Mouse (Mus musculus) liver, postnatal 0 days (tissue): ENCODE data around the gene Trim17. TPM values are rescaled to one million over a fixed set of nuclear protein-coding genes. Genes with fewer than 3 reads are reported as not detected.

ENCODE experiments used
- ATAC-seq: fragments of 200-750 bp; cut with Nextera tagmentation; 2 replicates; pipeline ENCODE4 v1.8.0; 2017; ENCODE audit warnings: mild to moderate bottlenecking, moderate library complexity
- DNase-seq: peaks from one replicate; pipeline ENCODE4 v3.0.0-alpha.2; 2016
- H3K27ac ChIP-seq: fragments of 300-500 bp; sonication (generic); 2 replicates; pipeline ENCODE4 v1.5.1; 2014; ENCODE audit warnings: antibody characterized with exemption, moderate library complexity, mild to moderate bottlenecking, low read depth
- H3K27me3 ChIP-seq: fragments of 300-500 bp; sonication (generic); 2 replicates; pipeline ENCODE4 v1.6.1; 2014; ENCODE audit warnings: low read length, control low read depth, mixed read lengths; ENCODE audit not compliant: insufficient read depth
- H3K36me3 ChIP-seq: fragments of 300-500 bp; sonication (generic); replicated peaks from 2 replicates; pipeline ENCODE4 v1.6.1; 2014; ENCODE audit warnings: mild to moderate bottlenecking, control low read depth, low read length, moderate library complexity, mixed read lengths; ENCODE audit not compliant: insufficient read depth
- H3K4me1 ChIP-seq: fragments of 300-500 bp; sonication (generic); 2 replicates; pipeline ENCODE4 v1.6.1; 2014; ENCODE audit warnings: antibody characterized with exemption, mild to moderate bottlenecking, control low read depth; ENCODE audit not compliant: insufficient read depth
- H3K4me2 ChIP-seq: fragments of 300-500 bp; sonication (generic); 2 replicates; pipeline ENCODE4 v1.6.1; 2014; ENCODE audit warnings: low read depth, mild to moderate bottlenecking, low read length, moderate library complexity, mixed read lengths
- H3K4me3 ChIP-seq: fragments of 300-500 bp; sonication (generic); 2 replicates; pipeline ENCODE4 v1.5.1; 2014; ENCODE audit warnings: low read depth, low read length
- H3K9ac ChIP-seq: fragments of 300-500 bp; sonication (generic); replicated peaks from 2 replicates; pipeline ENCODE4 v1.6.1; 2014; ENCODE audit warnings: mild to moderate bottlenecking, moderate library complexity
- H3K9me3 ChIP-seq: fragments of 300-500 bp; sonication (generic); 2 replicates; pipeline ENCODE4 v1.6.1; 2016; ENCODE audit warnings: mild to moderate bottlenecking, control low read depth, low read length, mixed read lengths
- CTCF ChIP-seq: sonication (generic); IDR thresholded peaks from 2 replicates; pipeline ENCODE4 v1.5.1; 2016; ENCODE audit warnings: antibody characterized with exemption, low read depth
- EP300 ChIP-seq: IDR thresholded peaks from 2 replicates; pipeline ENCODE4 v1.6.1; 2016; ENCODE audit warnings: antibody characterized with exemption, low read depth, mild to moderate bottlenecking
- WGBS: fragments of 180-500 bp; shearing (Covaris S2); extraction: QIAGEN DNeasy Blood & Tissue Kit; methylation state at CpG from one replicate; pipeline ENCODE4 v1.1.7; 2014; ENCODE audit not compliant: insufficient replicate concordance; 5-methylcytosine and 5-hydroxymethylcytosine counted together
- polyA plus RNA-seq: library from polyadenylated mRNA; unstranded; fragments of >200 nt; fragmentation: Nextera tagmentation; extraction: Ambion mirVana; gene quantifications from 2 replicates; pipeline ENCODE4 v1.2.1, GENCODE M21; 2015

The Trim17 gene
- polyA plus RNA-seq, 1 experiment from 2014 or later: 0.11 TPM

DNA sequence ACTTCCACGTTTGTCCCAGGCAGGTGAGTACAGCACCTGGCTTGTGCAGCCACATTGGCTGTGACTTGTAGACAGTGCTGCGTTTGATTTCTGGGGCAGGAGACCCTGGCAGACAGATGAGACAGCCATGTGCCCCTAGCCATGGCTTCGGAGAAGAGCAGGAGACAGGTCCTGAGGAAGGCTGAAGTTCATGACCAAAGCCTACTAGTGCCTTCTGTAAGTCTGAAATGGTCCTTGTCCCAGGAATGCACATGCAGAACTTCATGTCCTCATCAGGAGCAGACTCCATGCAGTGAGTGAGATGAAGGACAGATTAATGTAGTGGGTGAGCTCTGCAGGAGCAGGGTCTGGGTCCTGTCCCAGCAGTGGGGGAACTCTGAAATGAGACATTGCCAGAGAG is 37.4 kb downstream of the Trim17 start:
- H3K4me3 ChIP-seq: no peak overlapping the region
- WGBS: 70% methylated on average over 3 of the region's 3 CpGs
- TF ChIP-seq EP300 (no peak), CTCF (no peak)

DNA sequence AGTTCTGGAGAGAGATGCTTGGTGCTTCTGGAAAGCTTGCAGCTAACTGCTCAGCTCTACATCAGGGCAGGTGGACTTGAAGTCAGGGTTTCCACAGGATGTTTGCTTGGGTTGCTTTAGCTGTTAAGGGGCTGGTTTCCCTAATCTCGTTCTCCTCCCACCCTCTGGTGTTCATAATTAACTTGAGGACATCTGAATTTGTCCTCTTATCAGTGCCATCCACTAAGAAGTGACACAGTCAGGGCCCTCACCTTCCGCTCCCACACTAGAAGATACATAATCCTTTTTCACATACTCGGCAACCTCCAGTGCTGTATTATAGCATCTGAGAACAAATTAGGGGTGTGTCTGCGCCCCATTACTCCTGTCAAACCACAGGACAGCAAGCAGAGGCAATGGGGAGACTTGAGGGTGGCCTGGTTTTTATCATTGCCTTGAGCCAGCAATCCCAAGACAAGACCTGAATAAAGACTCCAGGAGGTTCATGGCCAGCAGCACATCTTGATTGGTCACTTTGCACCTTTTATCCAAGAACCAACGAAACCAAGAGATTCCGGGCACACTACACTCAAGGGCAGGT is 38.7 kb downstream of the Trim17 start:
- Histone ChIP-seq H3K27ac (no peak overlapping the region), H3K27me3 (peaks cover 2% of the 10 kb centered on the region; the same call in 1 of the 2 replicates), H3K4me2 (no peak overlapping the region), H3K9ac (no peak overlapping the region), H3K36me3 (peaks cover 30% of the 10 kb centered on the region), H3K4me1 (peaks cover 19% of the 10 kb centered on the region), H3K9me3 (no peaks in the 10 kb centered on the region), H3K4me3 (no peak overlapping the region)
- 53% methylated on average over 6 of the region's 6 CpGs for WGBS
- TF ChIP-seq CTCF (no peak), EP300 (no peak)
- ATAC-seq: no peak
- no peak for DNase-seq

More for the DNA sequence above, 37.4 kb downstream of the Trim17 start:
- no peak for ATAC-seq
- Histone ChIP-seq H3K27ac (no peak overlapping the region), H3K36me3 (peaks cover 42% of the 10 kb centered on the region), H3K4me1 (peaks cover 19% of the 10 kb centered on the region), H3K27me3 (peaks cover 2% of the 10 kb centered on the region; the same call in 1 of the 2 replicates), H3K9ac (no peak overlapping the region), H3K4me2 (no peak overlapping the region), H3K9me3 (no peaks in the 10 kb centered on the region)
- DNase-seq: no peak

DNA sequence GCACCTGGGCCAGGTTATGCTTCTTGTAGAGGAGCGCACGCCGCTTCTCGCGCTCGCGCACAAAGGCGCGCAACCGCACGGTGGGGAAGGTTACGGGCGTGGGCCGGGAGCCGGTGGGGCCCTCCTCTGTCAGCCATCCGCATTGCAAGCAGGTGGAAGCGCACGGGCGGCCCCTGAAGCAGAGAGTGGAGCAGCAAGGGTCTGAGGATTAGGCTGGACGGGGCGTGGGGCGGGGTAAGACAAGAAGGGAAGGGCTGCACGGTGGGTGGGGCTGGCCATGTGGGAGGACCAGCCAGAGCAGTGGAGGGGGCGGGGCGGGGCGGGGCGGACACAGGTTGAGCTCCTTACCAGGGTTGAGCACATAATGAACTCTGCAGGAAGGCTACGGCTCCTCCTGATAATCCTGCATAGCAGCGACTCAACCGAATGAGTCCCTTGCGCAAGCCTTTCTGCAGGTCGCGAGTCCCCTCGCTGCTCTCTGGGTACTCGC is 39.9 kb downstream of the Trim17 start:
- peaks cover 19% of the 10 kb centered on the region for H3K4me1 ChIP-seq
- H3K4me3 ChIP-seq: peak overlapping the region; percentile 40
- H3K4me2 ChIP-seq: peak overlapping the region; percentile 66
- ATAC-seq (peak; percentile 59), DNase-seq (peak; percentile 76)
- TF ChIP-seq EP300: no peak
- peak; percentile 38 for TF ChIP-seq CTCF
- peaks cover 18% of the 10 kb centered on the region for H3K36me3 ChIP-seq
- H3K9me3 ChIP-seq: no peaks in the 10 kb centered on the region
- peaks cover 2% of the 10 kb centered on the region; the same call in 1 of the 2 replicates for H3K27me3 ChIP-seq
- H3K9ac ChIP-seq: peak overlapping the region; percentile 41; the same call in 1 of the 2 replicates
- WGBS: 2% methylated on average over 35 of the region's 35 CpGs
- no peak overlapping the region for H3K27ac ChIP-seq

DNA sequence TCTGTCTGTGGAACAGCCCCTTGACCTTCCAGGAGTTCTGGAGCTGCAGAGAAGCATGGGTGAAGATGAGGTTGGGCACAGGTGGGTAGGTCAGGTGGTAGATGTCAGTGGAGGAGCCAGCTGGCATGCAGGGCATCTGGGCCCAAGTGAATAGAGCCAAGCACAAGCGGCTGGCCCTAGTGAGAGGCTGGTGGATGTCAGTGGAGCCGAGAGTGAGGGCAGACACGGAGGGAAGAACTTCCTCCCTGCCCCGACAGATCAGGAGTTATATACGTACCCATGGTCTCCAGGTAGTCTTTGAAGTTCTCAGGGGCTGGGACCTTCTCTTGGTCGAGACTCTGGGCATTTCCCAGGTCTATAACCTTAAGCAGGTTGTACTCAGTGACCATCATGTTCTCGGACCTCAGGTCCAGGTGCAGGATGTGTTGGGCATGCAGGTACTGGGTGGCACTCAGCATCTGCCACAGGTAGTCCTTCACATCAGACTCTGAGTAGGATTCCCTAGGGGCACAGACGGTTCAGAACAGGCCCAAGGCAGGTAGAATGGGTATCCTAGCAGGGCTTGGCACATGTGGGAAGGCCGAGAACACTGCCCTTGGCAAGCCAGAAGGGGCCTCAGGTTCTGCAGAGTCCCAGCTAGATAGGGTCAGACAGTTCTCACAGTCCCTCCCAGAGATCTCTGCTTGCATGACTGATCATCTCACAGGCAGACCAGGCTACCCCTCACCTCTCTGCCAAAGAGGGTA is 40.7 kb downstream of the Trim17 start:
- Histone ChIP-seq H3K4me2 (0 out of 2 replicates have a peak overlapping the region, but pooled peaks have one; percentile 26), H3K4me3 (no peak overlapping the region), H3K27ac (no peak overlapping the region), H3K4me1 (peaks cover 19% of the 10 kb centered on the region), H3K27me3 (peaks cover 2% of the 10 kb centered on the region; the same call in 1 of the 2 replicates), H3K9ac (no peak overlapping the region), H3K36me3 (peaks cover 10% of the 10 kb centered on the region), H3K9me3 (no peaks in the 10 kb centered on the region)
- DNase-seq: no peak
- TF ChIP-seq EP300 (no peak), CTCF (no peak)
- 61% methylated on average over 9 of the region's 9 CpGs for WGBS
- ATAC-seq: no peak

DNA sequence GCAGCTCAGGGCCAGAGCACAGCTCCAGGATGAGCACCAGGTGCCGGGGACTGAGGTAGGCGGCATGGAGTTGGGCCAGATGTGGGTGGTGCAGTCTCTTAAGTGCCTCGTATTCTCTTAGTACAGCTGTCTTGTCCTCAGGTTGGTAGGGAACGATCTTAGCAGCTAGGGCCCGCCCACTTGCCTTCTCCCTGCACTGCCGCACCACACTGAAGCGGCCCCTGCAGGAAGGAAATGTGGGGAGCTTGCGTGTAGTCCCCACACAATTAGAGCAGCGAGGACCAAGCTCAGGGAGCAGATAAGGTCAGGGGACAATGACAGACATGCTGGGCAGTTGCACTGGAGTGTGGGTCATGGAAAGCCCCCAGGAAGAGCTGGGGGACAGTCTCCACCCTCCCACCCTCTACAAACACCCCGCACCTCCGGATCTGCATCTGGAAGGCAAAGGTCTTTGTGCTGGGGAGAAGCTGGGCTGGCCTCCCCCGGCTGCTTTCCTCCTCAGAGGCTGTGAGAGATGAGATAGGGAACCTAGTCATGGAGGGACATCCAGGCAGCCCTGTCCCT is 41.4 kb downstream of the Trim17 start:
- no peaks in the 10 kb centered on the region for H3K9me3 ChIP-seq
- TF ChIP-seq CTCF (peak; percentile 43), EP300 (no peak)
- H3K4me2 ChIP-seq: peak overlapping the region; percentile 26; the same call in 1 of the 2 replicates
- ATAC-seq (no peak), DNase-seq (no peak)
- 16% methylated on average over 12 of the region's 12 CpGs for WGBS
- no peak overlapping the region for H3K27ac ChIP-seq
- peaks cover 19% of the 10 kb centered on the region for H3K4me1 ChIP-seq
- no peak overlapping the region for H3K4me3 ChIP-seq
- peaks cover 3% of the 10 kb centered on the region; the same call in 1 of the 2 replicates for H3K36me3 ChIP-seq
- no peak overlapping the region for H3K9ac ChIP-seq
- peaks cover 2% of the 10 kb centered on the region; the same call in 1 of the 2 replicates for H3K27me3 ChIP-seq

DNA sequence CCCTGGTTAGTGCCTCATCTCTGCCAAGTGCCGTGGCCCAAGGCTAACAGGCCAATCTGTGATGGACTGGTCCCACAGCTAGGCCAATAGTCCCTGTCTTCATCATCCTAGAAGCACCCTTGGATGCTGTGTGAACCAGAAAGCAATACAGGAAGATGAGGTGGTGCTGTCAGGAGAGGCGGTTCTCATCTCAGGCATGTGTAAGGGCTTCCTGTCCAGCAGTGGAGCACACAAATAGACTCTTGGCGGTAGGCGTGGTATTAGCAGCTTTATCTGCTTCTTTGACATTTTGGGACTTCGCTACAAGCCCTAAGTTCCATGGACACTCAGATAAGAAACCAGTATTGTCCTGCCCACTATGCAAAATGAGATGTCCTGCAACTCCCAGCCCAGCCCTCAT is 43.1 kb downstream of the Trim17 start:
- WGBS: 60% methylated on average over 5 of the region's 5 CpGs
- peaks cover 19% of the 10 kb centered on the region for H3K4me1 ChIP-seq
- H3K27ac ChIP-seq: no peak overlapping the region
- no peaks in the 10 kb centered on the region for H3K36me3 ChIP-seq
- no peak for TF ChIP-seq CTCF
- TF ChIP-seq EP300: no peak
- no peak overlapping the region for H3K4me2 ChIP-seq
- DNase-seq (no peak), ATAC-seq (no peak)
- no peaks in the 10 kb centered on the region for H3K9me3 ChIP-seq
- no peak overlapping the region for H3K9ac ChIP-seq
- peaks cover 2% of the 10 kb centered on the region; the same call in 1 of the 2 replicates for H3K27me3 ChIP-seq
- H3K4me3 ChIP-seq: no peak overlapping the region
